Mouse (Mus musculus): ENCODE results near the gene Tnik. TPM values are rescaled to one million over a fixed set of nuclear protein-coding genes. Genes with fewer than 3 reads are reported as not detected.
A peak's percentile ranks its signal among the peaks of the same experiment; 100 is the strongest.

The Tnik gene
- polyA plus RNA-seq, 1 experiment from 2014 or later: 15.9 TPM

- no peak overlapping the region for H3K27ac ChIP-seq (replicated peaks; ENCODE audit: low read depth, low read length)
Observed at GRCm38 (mm10) chr3:28226181-28226580, 36.8 kb upstream of the Tnik start.

DNA sequence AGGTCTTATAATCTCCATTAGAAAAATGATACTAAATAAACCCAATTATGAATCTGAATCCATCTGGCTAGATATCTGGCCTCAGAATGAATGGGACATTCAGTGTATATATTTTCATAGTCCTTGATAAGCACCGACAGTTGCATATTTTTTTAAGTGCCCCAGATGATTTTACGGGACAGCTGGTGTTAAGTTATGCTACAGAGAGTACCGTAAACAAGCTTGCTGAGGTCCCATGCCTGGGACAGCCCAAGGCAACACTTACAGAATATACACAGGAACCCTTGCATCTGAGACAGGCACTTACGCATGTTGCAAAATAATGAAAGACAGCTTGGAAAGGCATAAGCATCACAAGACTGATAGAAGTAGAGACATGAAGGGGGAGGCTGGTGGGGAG, 34.1 kb upstream of the Tnik start:
- Histone ChIP-seq H3K27me3 (ENCODE audit: control insufficient read depth, insufficient read depth, low read length) (no peaks in the 10 kb centered on the region), H3K9me3 (replicated peaks; ENCODE audit: control insufficient read depth, low read length) (no peaks in the 10 kb centered on the region), H3K27ac (replicated peaks; ENCODE audit: low read depth, low read length) (no peak overlapping the region), H3K4me1 (ENCODE audit: control insufficient read depth, insufficient read depth, low read length) (no peaks in the 10 kb centered on the region), H3K4me2 (ENCODE audit: low read depth, low read length) (no peak overlapping the region), H3K9ac (replicated peaks; ENCODE audit: low read length) (no peak overlapping the region), H3K4me3 (ENCODE audit: low read depth, low read length) (no peak overlapping the region), H3K36me3 (replicated peaks; ENCODE audit: control insufficient read depth, insufficient read depth, low read depth, low read length) (no peaks in the 10 kb centered on the region)
- DNase-seq (ENCODE audit: low spot score) (peak; percentile 14), ATAC-seq (replicated peaks; ENCODE audit: insufficient number of reproducible peaks, low FRiP score, low TSS enrichment, low read depth) (0 out of 2 replicates have a peak, but pooled peaks have one; percentile 36)
- WGBS: 53% methylated on average over 4 of the region's 4 CpGs

More at GRCm38 (mm10) chr3:28226181-28226580, 36.8 kb upstream of the Tnik start:
- no peak overlapping the region for H3K4me3 ChIP-seq (ENCODE audit: low read depth, low read length)
- ATAC-seq (replicated peaks; ENCODE audit: insufficient number of reproducible peaks, low FRiP score, low TSS enrichment, low read depth) (no peak), DNase-seq (ENCODE audit: low spot score) (no peak)
- H3K9me3 ChIP-seq (replicated peaks; ENCODE audit: control insufficient read depth, low read length): no peaks in the 10 kb centered on the region
- no peaks in the 10 kb centered on the region for H3K4me1 ChIP-seq (ENCODE audit: control insufficient read depth, insufficient read depth, low read length)
- no peak overlapping the region for H3K4me2 ChIP-seq (ENCODE audit: low read depth, low read length)
- H3K9ac ChIP-seq (replicated peaks; ENCODE audit: low read length): no peak overlapping the region
- 89% methylated on average over 19 of the region's 19 CpGs for WGBS
- H3K36me3 ChIP-seq (replicated peaks; ENCODE audit: control insufficient read depth, insufficient read depth, low read depth, low read length): no peaks in the 10 kb centered on the region
- no peaks in the 10 kb centered on the region for H3K27me3 ChIP-seq (ENCODE audit: control insufficient read depth, insufficient read depth, low read length)

- Histone ChIP-seq H3K4me3 (ENCODE audit: low read depth, low read length) (no peak overlapping the region), H3K4me2 (ENCODE audit: low read depth, low read length) (no peak overlapping the region), H3K9me3 (replicated peaks; ENCODE audit: control insufficient read depth, low read length) (no peaks in the 10 kb centered on the region), H3K27me3 (ENCODE audit: control insufficient read depth, insufficient read depth, low read length) (no peaks in the 10 kb centered on the region), H3K9ac (replicated peaks; ENCODE audit: low read length) (no peak overlapping the region), H3K27ac (replicated peaks; ENCODE audit: low read depth, low read length) (no peak overlapping the region), H3K36me3 (replicated peaks; ENCODE audit: control insufficient read depth, insufficient read depth, low read depth, low read length) (no peaks in the 10 kb centered on the region), H3K4me1 (ENCODE audit: control insufficient read depth, insufficient read depth, low read length) (no peaks in the 10 kb centered on the region)
- no peak for ATAC-seq (replicated peaks; ENCODE audit: insufficient number of reproducible peaks, low FRiP score, low TSS enrichment, low read depth)
- WGBS: 81% methylated on average over 2 of the region's 2 CpGs
- DNase-seq (ENCODE audit: low spot score): no peak
Observed at GRCm38 (mm10) chr3:28229503-28229902, 33.5 kb upstream of the Tnik start.

- WGBS: 91% methylated on average over 4 of the region's 4 CpGs
- ATAC-seq (replicated peaks; ENCODE audit: insufficient number of reproducible peaks, low FRiP score, low TSS enrichment, low read depth): no peak
Observed at GRCm38 (mm10) chr3:28232885-28233284, 30.1 kb upstream of the Tnik start.

DNA sequence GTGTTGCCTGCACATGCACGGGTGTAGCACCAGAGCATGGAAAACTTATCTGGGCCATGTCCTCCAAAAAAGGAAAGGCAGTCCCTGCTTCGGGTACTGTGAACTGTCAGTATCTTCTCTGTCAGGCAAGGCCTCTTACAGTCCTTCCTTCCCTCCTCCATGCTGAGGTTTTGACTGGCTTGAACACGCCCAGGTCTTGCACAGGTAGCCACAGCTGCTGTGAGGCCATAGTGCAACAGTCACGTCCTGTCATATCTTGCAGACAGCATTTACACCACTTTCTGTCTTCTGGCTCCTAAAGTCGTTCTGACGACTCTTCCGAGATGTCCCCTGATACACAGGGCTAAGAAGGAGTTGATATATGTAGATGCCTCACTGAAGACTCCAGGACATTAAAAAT, 28.8 kb upstream of the Tnik start:
- ATAC-seq (replicated peaks; ENCODE audit: insufficient number of reproducible peaks, low FRiP score, low TSS enrichment, low read depth): no peak
- Histone ChIP-seq H3K9ac (replicated peaks; ENCODE audit: low read length) (no peak overlapping the region), H3K4me1 (ENCODE audit: control insufficient read depth, insufficient read depth, low read length) (no peaks in the 10 kb centered on the region), H3K27me3 (ENCODE audit: control insufficient read depth, insufficient read depth, low read length) (no peaks in the 10 kb centered on the region), H3K4me2 (ENCODE audit: low read depth, low read length) (no peak overlapping the region), H3K36me3 (replicated peaks; ENCODE audit: control insufficient read depth, insufficient read depth, low read depth, low read length) (no peaks in the 10 kb centered on the region), H3K4me3 (ENCODE audit: low read depth, low read length) (no peak overlapping the region), H3K9me3 (replicated peaks; ENCODE audit: control insufficient read depth, low read length) (no peaks in the 10 kb centered on the region), H3K27ac (replicated peaks; ENCODE audit: low read depth, low read length) (no peak overlapping the region)
- WGBS: 80% methylated on average over 7 of the region's 7 CpGs
- DNase-seq (ENCODE audit: low spot score): no peak

More at GRCm38 (mm10) chr3:28232885-28233284, 30.1 kb upstream of the Tnik start:
- no peak overlapping the region for H3K4me2 ChIP-seq (ENCODE audit: low read depth, low read length)
- H3K9ac ChIP-seq (replicated peaks; ENCODE audit: low read length): no peak overlapping the region
- H3K27me3 ChIP-seq (ENCODE audit: control insufficient read depth, insufficient read depth, low read length): no peaks in the 10 kb centered on the region
- H3K27ac ChIP-seq (replicated peaks; ENCODE audit: low read depth, low read length): no peak overlapping the region
- H3K36me3 ChIP-seq (replicated peaks; ENCODE audit: control insufficient read depth, insufficient read depth, low read depth, low read length): no peaks in the 10 kb centered on the region
- H3K4me3 ChIP-seq (ENCODE audit: low read depth, low read length): no peak overlapping the region
- no peaks in the 10 kb centered on the region for H3K9me3 ChIP-seq (replicated peaks; ENCODE audit: control insufficient read depth, low read length)
- DNase-seq (ENCODE audit: low spot score): no peak
- no peaks in the 10 kb centered on the region for H3K4me1 ChIP-seq (ENCODE audit: control insufficient read depth, insufficient read depth, low read length)

DNA sequence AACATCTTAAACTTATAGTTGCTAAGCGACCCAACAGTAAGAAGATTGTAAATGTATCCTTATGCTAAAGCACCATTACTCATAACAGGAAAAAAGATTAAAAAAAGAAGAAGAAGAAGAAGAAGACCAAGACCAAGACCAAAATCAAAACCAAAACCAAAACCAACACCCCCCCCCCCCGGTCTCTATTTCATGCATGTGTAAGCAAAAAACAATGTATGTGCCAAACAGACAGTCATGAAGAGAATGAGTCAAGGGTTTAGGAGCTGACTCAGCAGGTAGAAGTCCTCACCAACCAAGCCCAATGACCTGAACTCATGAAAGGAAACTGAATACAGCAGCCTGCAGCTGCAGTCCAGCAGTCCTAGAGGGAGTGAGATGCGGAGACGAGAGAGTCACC, 26.3 kb upstream of the Tnik start:
- no peak overlapping the region for H3K4me2 ChIP-seq (ENCODE audit: low read depth, low read length)
- WGBS: 87% methylated on average over 4 of the region's 4 CpGs
- no peaks in the 10 kb centered on the region for H3K4me1 ChIP-seq (ENCODE audit: control insufficient read depth, insufficient read depth, low read length)
- H3K9ac ChIP-seq (replicated peaks; ENCODE audit: low read length): no peak overlapping the region
- no peaks in the 10 kb centered on the region for H3K27me3 ChIP-seq (ENCODE audit: control insufficient read depth, insufficient read depth, low read length)
- ATAC-seq (replicated peaks; ENCODE audit: insufficient number of reproducible peaks, low FRiP score, low TSS enrichment, low read depth) (no peak), DNase-seq (ENCODE audit: low spot score) (no peak)
- H3K27ac ChIP-seq (replicated peaks; ENCODE audit: low read depth, low read length): no peak overlapping the region
- H3K9me3 ChIP-seq (replicated peaks; ENCODE audit: control insufficient read depth, low read length): no peaks in the 10 kb centered on the region
- no peaks in the 10 kb centered on the region for H3K36me3 ChIP-seq (replicated peaks; ENCODE audit: control insufficient read depth, insufficient read depth, low read depth, low read length)
- H3K4me3 ChIP-seq (ENCODE audit: low read depth, low read length): no peak overlapping the region

DNA sequence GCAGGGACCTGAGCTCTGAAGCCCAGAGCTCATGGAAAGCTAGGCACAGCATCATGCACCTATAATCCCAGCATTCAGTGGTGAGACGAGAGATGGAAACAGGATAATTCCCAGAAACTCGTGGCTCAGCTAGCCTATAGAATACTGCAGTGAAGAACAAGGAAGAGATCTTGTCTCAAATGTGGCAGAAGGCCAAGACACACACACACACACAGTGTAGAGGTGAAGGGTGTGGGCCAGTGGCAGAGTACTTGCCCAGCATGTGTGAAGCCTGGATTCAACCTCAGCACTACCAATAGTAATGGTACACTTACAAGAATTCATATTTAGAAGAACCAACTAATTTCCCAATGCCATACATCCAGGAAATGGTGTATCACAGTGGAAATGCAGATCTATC, 24.9 kb upstream of the Tnik start:
- Histone ChIP-seq H3K27ac (replicated peaks; ENCODE audit: low read depth, low read length) (no peak overlapping the region), H3K36me3 (replicated peaks; ENCODE audit: control insufficient read depth, insufficient read depth, low read depth, low read length) (no peaks in the 10 kb centered on the region), H3K4me3 (ENCODE audit: low read depth, low read length) (no peak overlapping the region), H3K4me2 (ENCODE audit: low read depth, low read length) (no peak overlapping the region), H3K4me1 (ENCODE audit: control insufficient read depth, insufficient read depth, low read length) (no peaks in the 10 kb centered on the region), H3K27me3 (ENCODE audit: control insufficient read depth, insufficient read depth, low read length) (no peaks in the 10 kb centered on the region), H3K9me3 (replicated peaks; ENCODE audit: control insufficient read depth, low read length) (no peaks in the 10 kb centered on the region), H3K9ac (replicated peaks; ENCODE audit: low read length) (no peak overlapping the region)
- ATAC-seq (replicated peaks; ENCODE audit: insufficient number of reproducible peaks, low FRiP score, low TSS enrichment, low read depth) (no peak), DNase-seq (ENCODE audit: low spot score) (no peak)
- 86% methylated on average over 2 of the region's 2 CpGs for WGBS

DNA sequence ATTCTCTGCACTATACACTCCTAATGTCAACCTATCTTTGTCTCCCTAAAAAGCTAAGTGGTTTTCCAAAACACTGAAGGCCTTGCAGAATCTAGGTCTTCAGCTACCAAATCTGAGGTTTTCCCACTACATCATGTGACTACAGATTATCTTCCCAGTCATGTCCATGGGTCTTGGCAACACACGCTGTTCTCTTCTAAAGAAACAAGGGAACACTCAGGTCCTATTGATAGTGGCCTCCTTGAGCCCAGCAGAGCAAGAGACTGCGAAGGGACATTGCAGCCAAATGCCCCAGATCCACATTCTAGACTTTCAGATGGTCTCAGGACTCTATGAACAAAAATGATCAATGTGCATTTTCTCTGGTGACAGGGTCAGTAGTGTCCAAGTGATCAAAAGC, 20.5 kb upstream of the Tnik start:
- H3K4me2 ChIP-seq (ENCODE audit: low read depth, low read length): no peak overlapping the region
- no peaks in the 10 kb centered on the region for H3K9me3 ChIP-seq (replicated peaks; ENCODE audit: control insufficient read depth, low read length)
- no peak overlapping the region for H3K9ac ChIP-seq (replicated peaks; ENCODE audit: low read length)
- DNase-seq (ENCODE audit: low spot score) (no peak), ATAC-seq (replicated peaks; ENCODE audit: insufficient number of reproducible peaks, low FRiP score, low TSS enrichment, low read depth) (no peak)
- H3K36me3 ChIP-seq (replicated peaks; ENCODE audit: control insufficient read depth, insufficient read depth, low read depth, low read length): no peaks in the 10 kb centered on the region
- no peak overlapping the region for H3K27ac ChIP-seq (replicated peaks; ENCODE audit: low read depth, low read length)
- no peaks in the 10 kb centered on the region for H3K27me3 ChIP-seq (ENCODE audit: control insufficient read depth, insufficient read depth, low read length)
- 87% methylated on average over 2 of the region's 2 CpGs for WGBS
- no peak overlapping the region for H3K4me3 ChIP-seq (ENCODE audit: low read depth, low read length)
- H3K4me1 ChIP-seq (ENCODE audit: control insufficient read depth, insufficient read depth, low read length): no peaks in the 10 kb centered on the region

Measured in embryonic facial prominence, embryonic 11.5 days (tissue).